Mouse (Mus musculus): Measurements from ENCODE around the gene Tlx3. TPM values are rescaled to one million over a fixed set of nuclear protein-coding genes. Genes with fewer than 3 reads are reported as not detected.
A peak's percentile ranks its signal among the peaks of the same experiment; 100 is the strongest.

Gene Tlx3
- total RNA-seq, 2 experiments from 2014 or later, result not detected

DNA sequence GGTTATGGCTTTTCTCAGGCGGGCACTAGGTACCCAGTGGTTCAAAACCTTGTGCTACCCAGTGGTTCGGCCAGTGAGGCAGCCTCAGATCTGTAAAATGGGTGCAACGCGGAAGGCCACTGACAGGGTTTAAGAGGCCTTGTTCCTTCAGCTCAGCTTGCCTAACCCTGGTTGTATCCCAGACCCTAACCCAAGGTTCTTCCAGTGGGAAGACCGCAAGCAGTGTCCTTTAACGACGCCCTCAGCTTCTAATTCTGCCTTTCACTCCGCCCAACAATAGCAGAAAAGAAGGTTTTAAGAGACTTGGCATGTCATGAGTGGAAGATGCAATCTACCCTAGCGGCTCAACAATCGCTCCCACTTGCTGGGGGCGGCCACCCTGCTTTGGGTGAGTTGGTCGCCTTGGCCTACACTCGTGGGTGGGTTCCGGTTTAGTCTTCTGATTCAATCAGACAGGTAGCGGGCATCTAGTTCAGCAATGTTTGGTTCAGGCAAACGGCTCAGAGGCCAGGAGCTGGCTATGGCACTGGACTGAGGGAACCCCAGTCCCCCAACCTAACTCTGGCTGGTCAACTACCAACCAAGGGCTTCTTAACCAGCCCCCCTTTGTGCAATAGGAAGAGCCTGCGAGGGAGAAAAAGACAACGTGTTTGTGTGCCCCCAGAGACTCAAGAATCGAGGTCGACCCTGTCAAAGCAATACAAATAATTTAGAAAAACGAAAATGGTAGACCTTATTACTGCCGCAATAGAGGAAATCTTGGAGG, 4.9 kb downstream of the Tlx3 start:
- no peak for DNase-seq (ENCODE audit: low spot score in 2 of 2)
- intact Hi-C loops (cut with DNase I), result no loop called here

DNA sequence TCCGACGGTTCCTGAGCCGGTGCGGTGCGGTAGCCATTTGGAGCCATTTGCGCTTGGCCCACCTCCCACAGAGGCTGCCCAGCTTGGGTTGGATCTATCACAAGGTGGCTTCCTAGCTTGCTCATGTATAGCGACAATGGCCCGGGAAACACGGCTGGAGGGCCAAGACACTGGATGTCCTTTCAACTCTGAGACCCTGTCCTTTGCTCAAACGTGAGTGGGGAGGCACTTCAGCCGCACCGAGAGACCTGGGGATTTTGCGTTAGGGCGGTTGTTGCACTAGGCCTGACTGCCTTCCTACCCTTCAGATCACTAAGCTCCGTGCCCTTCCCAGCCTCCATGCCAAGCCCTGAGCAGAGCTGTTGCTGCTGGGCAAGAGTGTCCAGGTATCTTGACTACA, 5.7 kb downstream of the Tlx3 start:
- no peak for DNase-seq (ENCODE audit: low spot score in 2 of 2)
- intact Hi-C loops (cut with DNase I), result loop anchor here (2.0 kb wide), 1 partner anchor 35 kb away; the partner anchor contains the start of gene Npm1

DNA sequence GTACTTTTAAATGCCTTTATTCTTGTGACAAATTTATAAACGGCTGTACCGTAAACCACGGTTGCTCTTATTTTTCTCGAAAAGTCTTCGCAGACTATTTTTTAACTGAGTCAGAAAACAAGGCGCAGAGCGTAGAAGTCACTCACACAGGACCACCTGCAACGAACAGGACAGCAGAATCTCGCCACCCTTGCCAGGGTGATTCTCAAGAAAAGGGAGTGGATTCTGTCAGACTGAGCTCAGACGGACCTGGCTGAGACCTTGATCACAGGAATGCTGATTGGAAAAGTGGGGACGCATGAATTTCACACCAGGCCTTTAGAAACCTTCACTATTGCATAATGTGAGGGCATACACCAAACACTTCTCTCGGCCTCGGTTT, 6.3 kb downstream of the Tlx3 start:
- intact Hi-C loops (cut with DNase I), result loop anchor here (2.0 kb wide), 1 partner anchor 34 kb away; the partner anchor contains the start of gene Npm1
- no peak for DNase-seq (ENCODE audit: low spot score in 2 of 2)

DNA sequence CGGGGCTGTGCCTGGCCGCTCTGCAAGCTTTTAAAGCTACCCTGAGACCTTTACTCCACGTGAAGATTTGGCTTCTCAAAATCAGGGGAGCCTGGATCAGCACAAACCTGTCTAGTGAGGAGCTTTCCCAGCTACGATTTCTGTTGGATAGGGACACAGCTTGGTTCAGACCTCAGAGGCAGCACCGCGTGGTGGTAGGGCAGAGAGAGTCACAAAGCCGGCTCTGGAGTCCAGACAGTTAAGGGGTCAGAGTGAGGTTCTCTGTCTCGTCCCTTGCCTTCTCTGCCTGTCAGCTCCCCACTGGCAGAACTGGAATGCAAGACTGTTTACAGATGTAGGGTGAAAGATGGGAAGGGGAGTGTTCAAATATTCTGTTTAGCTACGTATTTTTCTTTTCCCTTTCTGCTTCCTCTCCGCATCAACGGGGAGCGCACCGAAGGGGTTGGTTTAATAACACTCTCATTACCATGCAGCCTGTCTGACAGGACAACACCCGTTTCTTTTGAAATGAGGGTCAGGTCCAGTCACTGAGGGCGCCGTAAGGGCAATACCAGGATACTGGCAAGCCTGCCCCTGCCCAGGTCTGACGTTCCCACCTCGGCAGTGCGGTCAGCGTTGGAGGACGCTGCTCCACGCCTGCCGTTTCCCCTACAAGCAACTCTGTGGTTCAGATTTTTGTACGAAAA, 6.8 kb downstream of the Tlx3 start:
- DNase-seq (ENCODE audit: low spot score in 2 of 2), result no peak
- intact Hi-C loops (cut with DNase I), result loop anchor here (2.0 kb wide), 1 partner anchor 34 kb away; the partner anchor contains the start of gene Npm1

DNA sequence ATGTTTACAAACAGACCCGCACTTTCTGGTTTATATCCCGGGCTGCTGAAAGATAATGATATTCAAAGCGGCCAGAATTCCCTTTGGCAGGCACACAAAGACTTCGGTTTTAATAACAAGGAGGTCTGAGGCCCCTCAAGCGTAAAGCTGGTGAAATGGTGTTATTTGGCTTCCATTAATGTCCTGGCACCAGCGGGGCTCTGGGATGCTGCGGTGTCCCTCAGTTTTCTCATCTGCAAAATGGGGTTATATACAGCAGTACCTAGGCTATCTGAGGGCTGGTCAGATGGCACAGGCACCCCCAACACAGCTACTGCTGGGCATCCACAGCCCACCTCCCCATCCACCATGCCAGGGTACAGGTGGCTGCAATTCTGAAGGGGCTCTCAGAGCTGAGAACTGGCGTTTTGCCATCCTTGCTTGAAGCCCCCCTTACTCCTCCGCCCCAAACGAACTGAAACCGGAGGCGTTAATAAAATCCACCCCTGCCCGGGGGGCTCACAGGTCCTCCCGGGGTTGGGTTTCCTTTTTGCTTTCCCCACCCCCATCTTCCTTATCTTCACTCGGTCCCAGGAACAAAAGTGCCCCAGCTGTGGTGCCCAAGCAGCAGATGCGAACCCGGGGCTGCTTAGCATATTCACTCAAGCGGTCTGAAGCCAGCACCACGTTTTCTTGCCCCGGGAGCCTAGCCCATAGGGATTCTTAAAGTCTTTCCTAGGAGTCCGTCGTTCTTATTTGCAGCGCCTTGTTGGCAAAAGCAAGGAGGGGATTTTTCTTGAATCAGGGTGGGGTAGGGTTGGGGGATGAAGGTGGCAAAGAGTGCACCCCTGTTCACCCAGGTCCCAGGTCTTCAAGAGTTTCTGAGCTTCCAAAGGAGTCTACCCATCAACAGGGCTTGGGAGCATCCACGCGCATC, 7.6 kb downstream of the Tlx3 start:
- intact Hi-C loops (cut with DNase I), result loop anchor here (2.0 kb wide), 1 partner anchor 33 kb away; the partner anchor contains the start of gene Npm1
- DNase-seq (ENCODE audit: low spot score in 2 of 2), result no peak

DNA sequence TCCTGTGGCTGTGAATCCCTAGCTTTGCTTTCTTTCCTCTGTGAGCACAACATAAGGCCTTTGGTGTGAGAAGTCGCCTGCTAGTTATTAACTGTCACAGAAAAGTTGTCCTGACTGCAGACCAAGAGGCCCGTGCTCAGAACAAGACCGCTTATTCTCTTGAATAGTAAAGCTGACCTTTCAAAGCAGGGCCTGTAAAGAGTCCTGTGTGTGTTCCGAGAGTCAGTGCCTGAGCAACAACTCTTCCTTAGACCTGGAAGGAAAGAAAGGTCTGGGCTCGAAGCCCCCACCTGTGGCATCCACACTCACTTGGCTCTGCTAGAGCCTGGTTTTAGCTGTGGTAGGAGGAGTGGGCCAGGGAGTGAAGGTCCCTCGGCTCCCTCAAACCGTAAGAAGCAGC, 8.3 kb downstream of the Tlx3 start:
- intact Hi-C loops (cut with DNase I), result no loop called here
- no peak for DNase-seq (ENCODE audit: low spot score in 2 of 2)

DNA sequence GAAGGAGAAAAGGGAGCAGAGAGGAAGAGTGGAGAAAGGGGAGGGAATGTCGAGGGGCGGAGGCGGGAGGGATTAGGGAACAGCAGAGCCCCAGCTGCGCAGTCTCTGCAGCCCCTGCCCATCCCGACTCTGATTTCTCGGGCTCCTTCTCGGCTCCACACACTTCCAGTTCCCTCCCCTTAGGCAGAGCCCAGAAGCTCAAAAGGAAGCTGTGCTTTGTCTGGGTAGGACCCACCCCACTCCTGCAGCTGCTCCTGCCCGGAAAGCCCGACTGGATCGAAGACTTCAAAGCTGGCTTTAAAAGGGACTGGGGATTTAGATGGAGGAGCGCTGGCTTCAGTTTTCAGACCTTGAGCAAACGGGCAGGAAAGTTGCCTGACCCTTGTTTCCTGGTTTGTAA, 9.7 kb downstream of the Tlx3 start:
- intact Hi-C loops (cut with DNase I), result no loop called here
- DNase-seq (ENCODE audit: low spot score in 2 of 2), result no peak

DNA sequence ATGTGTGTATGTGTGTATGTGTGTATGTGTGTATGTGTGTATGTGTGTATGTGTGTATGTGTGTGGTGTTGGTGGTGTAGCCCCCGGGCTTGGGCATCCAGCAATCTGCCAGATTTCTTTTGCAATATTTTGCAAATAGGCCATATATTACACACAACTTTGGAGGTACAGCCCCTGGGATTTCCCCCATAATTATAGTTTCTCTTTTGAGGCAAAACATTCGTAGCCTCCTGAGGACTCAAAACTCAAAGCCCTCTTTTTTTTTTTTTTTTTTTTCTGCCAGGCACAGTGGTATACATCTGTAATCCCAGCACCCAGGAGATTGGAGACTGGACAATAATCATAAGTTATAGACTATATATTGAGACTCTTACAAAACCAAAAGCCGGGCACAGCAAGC, 21.6 kb downstream of the Tlx3 start:
- no peak for DNase-seq (ENCODE audit: low spot score in 2 of 2)
- intact Hi-C loops (cut with DNase I), result no loop called here

DNA sequence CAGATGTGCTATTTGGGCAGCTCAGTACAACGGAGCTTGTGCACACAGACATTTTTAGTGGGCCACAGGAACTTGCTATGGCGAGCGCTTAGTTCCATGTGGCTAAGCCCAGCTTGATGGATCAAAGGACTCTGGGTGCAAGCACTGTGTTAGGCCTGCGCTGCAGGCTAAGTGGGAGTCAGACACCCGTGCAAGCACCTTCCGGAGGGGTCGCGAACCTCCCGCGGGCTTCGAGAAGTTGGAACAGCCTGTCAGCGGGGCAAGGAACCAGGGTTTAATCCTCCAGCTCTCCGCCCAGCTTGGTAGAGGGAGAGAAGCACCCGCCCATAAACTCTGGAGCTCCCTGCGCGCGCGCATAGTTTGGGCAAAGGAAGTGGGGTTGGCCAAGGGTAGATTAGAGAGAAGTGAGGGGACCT, 22.7 kb downstream of the Tlx3 start:
- intact Hi-C loops (cut with DNase I), result no loop called here
- no peak for DNase-seq (ENCODE audit: low spot score in 2 of 2)

DNA sequence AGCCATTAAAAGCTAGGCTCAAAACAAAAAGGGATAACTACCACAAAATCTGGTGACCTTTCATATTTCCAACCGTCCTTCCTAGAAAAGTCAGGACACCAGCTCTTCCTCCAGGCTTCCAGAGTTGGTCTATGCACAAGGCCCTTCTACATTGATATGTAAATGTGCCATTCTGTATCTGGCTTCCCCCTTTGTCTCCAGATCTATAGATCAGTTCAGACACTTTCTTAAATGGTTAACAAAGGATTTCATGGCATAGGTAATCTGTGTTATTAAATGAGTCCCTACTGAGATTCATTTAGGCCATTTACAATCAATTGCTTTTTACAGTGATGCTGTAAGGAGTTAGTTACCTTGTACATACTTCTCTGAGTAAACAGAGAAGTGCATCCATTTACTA, 23.6 kb downstream of the Tlx3 start:
- no peak for DNase-seq (ENCODE audit: low spot score in 2 of 2)
- intact Hi-C loops (cut with DNase I), result loop anchor here (5.0 to 10.0 kb wide), 4 partner anchors 117 to 735 kb away; no protein-coding TSS in a partner anchor

DNA sequence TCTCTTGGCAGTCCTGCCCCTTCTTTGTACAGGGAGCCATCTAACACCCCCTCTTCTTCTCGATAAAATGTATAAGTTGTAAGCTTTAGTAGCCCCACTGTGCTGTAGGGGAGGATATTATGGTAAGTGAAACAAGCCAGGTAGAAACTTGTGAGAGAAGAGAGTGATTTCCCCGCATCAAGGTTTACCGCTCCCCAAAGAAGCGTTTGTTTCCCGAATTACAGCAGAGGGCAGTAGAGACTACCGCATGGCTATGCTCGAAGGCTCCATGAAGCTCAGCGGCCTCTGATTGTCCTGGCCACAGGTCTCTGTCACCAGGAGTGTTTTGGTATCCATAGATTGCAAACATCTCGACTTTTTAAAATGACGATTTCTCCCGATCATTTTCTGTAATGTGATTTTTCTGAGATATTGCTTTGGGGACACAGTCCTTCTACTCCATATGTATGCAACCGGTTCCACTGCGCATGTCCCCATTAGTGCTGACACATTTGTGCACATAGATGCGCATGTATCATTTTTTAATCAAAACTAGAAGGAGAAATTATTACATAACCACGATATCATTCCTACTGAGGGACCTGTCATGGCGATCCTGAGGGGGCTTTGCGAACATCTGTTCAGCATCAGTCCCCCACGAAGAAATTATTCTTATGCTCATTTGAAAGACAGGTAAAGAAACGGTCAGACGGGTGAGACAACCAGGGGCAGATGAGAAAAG, 26.7 kb downstream of the Tlx3 start:
- DNase-seq (ENCODE audit: low spot score in 2 of 2), result no peak
- intact Hi-C loops (cut with DNase I), result loop anchor here (2.0 to 10.0 kb wide), 5 partner anchors 121 to 738 kb away; no protein-coding TSS in a partner anchor

DNA sequence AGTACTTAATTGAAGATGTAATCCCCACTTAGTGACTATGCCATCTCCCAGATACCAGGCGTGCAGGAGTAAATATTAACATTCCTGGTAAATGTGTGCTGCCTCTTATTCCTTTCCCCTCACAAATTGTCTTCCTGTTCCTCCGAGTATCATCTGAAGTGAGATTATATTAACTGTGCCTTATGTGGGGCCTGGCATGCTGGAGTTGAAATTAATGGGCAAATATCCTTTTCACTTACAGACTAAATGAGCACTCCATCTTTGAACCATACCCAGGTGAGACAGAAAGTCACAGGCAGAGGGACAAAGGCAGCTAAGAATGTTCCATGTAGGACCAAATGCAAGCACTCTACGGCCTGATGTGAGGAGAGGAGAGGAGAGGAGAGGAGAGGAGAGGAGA, 27.6 kb downstream of the Tlx3 start:
- DNase-seq (ENCODE audit: low spot score in 2 of 2), result no peak
- intact Hi-C loops (cut with DNase I), result loop anchor here (2.0 to 10.0 kb wide), 5 partner anchors 122 to 739 kb away; no protein-coding TSS in a partner anchor

DNA sequence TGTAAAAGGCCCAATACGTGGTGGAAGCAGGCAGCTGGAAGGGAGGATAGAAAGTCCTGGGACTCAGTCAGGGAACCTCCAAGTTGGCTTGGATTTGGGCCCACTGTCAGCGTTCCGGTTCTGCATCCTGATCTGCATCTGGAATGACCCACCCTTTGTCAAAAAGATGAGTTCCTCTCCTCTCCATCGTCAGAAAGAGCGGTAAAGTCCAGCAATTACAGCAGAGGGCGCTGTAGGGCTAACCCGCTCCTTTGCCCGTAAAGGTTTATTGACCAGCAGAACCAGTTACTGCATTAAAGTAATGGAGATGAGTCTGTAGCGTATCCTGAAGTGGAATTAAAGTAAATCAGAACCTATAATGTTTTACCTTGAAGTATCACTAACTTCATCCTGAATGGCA, 32.9 kb downstream of the Tlx3 start:
- peak in 1 of 2 experiments; percentile 35 for DNase-seq (ENCODE audit: low spot score in 2 of 2)
- intact Hi-C loops (cut with DNase I), result loop anchor here (10.0 kb wide), 1 partner anchor 744 kb away; no protein-coding TSS in a partner anchor

DNA sequence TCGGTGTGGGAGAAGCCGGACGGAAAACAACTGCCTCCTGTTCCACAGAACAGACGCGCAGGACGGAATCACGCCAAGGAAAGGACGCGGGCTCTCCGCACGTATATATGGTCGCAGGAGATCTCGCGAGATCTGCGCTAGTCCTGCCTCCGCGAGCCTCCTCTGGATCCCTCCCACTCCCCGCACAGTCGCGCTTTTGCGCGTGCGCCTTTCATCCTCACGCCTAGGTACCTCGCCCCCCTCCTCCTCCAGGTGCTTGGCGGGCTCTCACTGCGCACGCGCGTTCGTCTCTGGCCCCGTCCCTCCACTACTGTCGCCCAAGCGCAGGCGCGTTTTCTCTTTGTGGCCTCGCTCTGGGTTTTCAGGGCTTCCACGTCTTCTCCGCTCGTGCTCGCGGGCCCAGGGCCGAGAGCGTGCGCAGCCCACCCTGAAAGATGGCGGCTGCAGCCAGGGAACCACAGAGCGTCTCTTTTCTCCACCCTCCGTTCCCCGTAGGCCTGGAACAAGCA, 40.3 kb downstream of the Tlx3 start, which contains the start of gene Npm1:
Gene Npm1 (minus strand): TSS at position 209 of the 509 bp plus-strand sequence.
- DNase-seq (ENCODE audit: low spot score in 2 of 2), result peak; percentile 100
- intact Hi-C loops (cut with DNase I), result loop anchor here (2.0 kb wide), 1 partner anchor 34 kb away; no protein-coding TSS in a partner anchor

DNA sequence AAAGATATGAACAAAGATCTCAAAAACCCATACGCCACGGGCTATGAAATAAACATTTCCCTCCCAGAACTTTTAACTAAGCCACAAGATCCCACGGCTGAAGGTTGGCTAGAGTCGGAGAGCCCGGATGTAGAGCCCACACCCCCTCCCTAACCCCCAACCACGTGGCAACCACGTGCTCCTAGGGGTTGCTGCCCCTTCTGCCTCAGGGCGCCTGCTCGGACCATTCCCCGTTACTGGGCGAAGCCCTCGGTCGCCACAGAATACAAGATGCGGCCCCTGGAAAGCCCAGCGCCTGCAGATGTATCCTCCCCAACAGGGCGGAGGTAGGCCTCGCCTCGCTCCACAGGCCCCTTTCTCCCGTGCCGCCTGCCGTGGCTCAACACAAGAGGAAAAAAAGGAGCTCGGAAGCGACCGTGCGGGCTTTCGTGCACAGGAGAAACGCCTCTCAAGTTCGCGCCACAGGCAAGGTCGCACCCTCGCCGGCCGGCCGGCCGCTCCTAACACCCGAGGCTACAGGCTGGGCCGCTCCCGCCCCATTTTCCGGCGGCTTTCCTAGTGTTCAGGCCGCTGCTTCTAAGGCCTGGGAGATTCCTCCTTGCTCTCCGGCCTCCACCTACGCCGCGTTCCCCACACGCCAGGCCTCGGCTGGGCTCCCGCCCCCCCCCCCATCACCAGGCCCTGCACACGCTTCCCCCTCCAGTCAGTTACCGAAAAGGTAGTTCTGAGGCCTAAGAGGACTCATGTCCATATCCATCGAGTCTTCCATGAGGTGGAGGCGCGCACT, 41.0 kb downstream of the Tlx3 start:
- DNase-seq (ENCODE audit: low spot score in 2 of 2), result peak; percentile 57 to 63
- intact Hi-C loops (cut with DNase I), result loop anchor here (2.0 kb wide), 1 partner anchor 34 kb away; no protein-coding TSS in a partner anchor

DNA sequence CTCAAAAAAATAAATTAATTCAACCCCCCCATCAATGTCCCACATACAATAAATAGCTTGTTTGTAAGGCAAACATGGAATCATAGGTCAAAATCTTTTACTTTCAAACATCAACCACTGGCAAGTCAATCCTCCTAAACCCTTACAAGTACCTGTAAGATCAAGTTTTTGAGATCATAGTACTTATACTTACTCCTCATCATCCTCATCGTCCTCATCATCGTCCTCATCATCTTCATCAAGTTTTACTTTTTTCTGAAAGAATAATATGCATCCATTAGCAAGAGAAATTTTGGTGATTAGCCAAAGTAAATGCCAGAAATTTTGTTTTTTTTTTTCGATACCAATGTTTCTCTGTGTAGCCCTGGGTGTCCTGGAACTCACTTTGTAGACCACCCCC, 43.6 kb downstream of the Tlx3 start:
- DNase-seq (ENCODE audit: low spot score in 2 of 2), result no peak
- intact Hi-C loops (cut with DNase I), result no loop called here

DNA sequence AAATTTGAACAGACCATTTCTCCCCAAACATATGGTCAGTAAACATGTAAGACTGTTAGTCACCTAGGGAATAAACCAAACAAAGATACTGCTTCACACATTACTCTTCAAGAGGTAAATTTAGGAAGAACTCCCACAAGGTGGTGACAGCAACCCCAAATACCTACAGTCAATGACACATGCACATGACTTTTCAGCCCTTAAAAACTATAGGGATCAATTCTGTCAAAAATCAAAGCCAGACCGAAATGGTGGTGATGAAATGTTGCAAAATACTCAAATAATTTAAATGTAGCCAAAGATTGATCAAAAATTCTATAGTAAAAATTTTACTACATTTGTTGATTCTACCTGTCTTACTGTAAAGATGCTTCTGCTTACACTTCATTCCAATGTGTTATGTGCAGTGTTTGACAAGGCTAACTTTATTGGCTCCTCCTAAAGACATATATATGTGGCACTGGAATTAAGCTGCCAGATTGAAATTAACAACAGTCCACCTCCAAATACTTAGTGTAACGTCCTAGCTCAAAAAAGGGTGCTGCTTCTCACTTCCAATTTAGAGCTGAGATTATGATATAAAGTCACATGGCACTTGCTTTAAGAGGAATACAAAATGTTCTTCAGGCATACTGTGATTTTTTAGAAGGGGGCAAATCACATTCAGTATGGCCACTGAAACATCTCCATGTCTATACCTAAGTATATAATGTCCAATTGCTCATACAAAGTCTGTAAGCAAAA, 45.8 kb downstream of the Tlx3 start:
- intact Hi-C loops (cut with DNase I), result no loop called here
- DNase-seq (ENCODE audit: low spot score in 2 of 2), result no peak
